Mouse (Mus musculus) midbrain, postnatal 0 days (tissue): ENCODE data around the gene Ybx2. TPM values are rescaled to one million over a fixed set of nuclear protein-coding genes. Genes with fewer than 3 reads are reported as not detected.

ENCODE experiments used
- ATAC-seq: fragments of 200-750 bp; cut with Nextera tagmentation; 2 replicates; pipeline ENCODE4 v1.8.0; 2017; ENCODE audit warnings: moderate number of reproducible peaks, mild to moderate bottlenecking, moderate TSS enrichment, moderate library complexity; ENCODE audit not compliant: low FRiP score
- DNase-seq: peaks from one replicate; pipeline ENCODE4 v3.0.0-alpha.2; 2015; ENCODE audit warnings: low spot score
- H3K27ac ChIP-seq: fragments of 300-500 bp; sonication (generic); 2 replicates; pipeline ENCODE4 v1.5.1; 2014; ENCODE audit warnings: low read depth, mild to moderate bottlenecking, low read length, mixed read lengths
- H3K27me3 ChIP-seq: fragments of 300-500 bp; sonication (generic); 2 replicates; pipeline ENCODE4 v1.6.1; 2014; ENCODE audit warnings: low read length, control low read depth, mixed read lengths; ENCODE audit not compliant: insufficient read depth
- H3K36me3 ChIP-seq: fragments of 300-500 bp; sonication (generic); 2 replicates; pipeline ENCODE4 v1.6.1; 2014; ENCODE audit warnings: low read length, control low read depth, mixed read lengths; ENCODE audit not compliant: insufficient read depth
- H3K4me1 ChIP-seq: fragments of 300-500 bp; sonication (generic); 2 replicates; pipeline ENCODE4 v1.6.1; 2014; ENCODE audit warnings: mild to moderate bottlenecking, control low read depth, antibody characterized with exemption, low read length, mixed read lengths; ENCODE audit not compliant: insufficient read depth
- H3K4me2 ChIP-seq: fragments of 300-500 bp; sonication (generic); 2 replicates; pipeline ENCODE4 v1.6.1; 2014; ENCODE audit warnings: low read depth, mild to moderate bottlenecking, low read length, mixed read lengths; ENCODE audit not compliant: poor library complexity, severe bottlenecking
- H3K4me3 ChIP-seq: fragments of 300-500 bp; sonication (generic); 2 replicates; pipeline ENCODE4 v1.5.1; 2014; ENCODE audit warnings: low read depth, mild to moderate bottlenecking, low read length, moderate library complexity
- H3K9ac ChIP-seq: fragments of 300-500 bp; sonication (generic); replicated peaks from 2 replicates; pipeline ENCODE4 v1.6.1; 2014; ENCODE audit warnings: mild to moderate bottlenecking, low read length, moderate library complexity, mixed read lengths; ENCODE audit not compliant: poor library complexity, severe bottlenecking
- H3K9me3 ChIP-seq: fragments of 300-500 bp; sonication (generic); 2 replicates; pipeline ENCODE4 v1.6.1; 2016; ENCODE audit warnings: low read length, control low read depth
- CTCF ChIP-seq: IDR thresholded peaks from 2 replicates; pipeline ENCODE4 v1.5.1; 2016; ENCODE audit warnings: antibody characterized with exemption, mild to moderate bottlenecking
- WGBS: fragments of 180-500 bp; shearing (Covaris S2); extraction: QIAGEN DNeasy Blood & Tissue Kit; methylation state at CpG from one replicate; pipeline ENCODE4 v1.1.7; 2014; 5-methylcytosine and 5-hydroxymethylcytosine counted together
- polyA plus RNA-seq: library from polyadenylated mRNA; unstranded; fragments of >200 nt; fragmentation: Nextera tagmentation; extraction: Ambion mirVana; gene quantifications from 2 replicates; pipeline ENCODE4 v1.2.1, GENCODE M21; 2015
- total RNA-seq: library from RNA; depleted of rRNA; stranded (reverse); fragments of >200 nt; gene quantifications from 2 replicates; pipeline ENCODE4 v1.2.3, GENCODE M21; 2014

Ybx2 gene
- total and polyA plus RNA-seq, 2 experiments from 2014 or later = 4.2 to 5.0 TPM

DNA sequence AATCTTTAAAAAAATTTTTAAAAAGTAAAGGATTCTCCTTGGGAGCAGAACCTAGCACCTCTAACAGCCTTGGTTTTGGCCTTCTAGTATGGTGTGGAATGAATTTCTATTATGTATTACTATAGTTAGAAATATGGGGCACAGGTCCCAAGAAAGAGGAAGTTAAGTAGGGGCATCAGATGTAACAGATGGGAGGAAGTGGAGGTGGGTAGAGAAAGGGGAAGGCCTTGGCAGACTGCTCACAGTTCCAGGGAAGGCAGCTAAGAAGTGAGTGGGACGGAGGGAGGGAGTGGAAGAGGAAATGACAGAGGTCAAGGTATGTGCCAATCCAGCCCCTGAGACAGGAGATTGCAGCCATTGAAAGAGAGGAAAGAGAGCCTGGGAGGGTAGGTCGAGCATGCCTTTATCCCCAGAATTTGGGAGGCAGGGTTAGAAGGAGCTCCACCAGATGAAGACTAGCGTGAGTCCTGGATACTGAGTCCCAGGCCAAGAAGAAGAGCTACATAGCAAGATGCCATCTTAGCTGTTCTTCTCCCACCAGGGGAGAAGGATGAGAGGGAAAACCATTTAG, 4.5 kb upstream of the Ybx2 start:
- Histone ChIP-seq H3K9ac (no peak overlapping the region), H3K36me3 (no peaks in the 10 kb centered on the region), H3K4me2 (no peak overlapping the region), H3K9me3 (no peaks in the 10 kb centered on the region), H3K27me3 (no peaks in the 10 kb centered on the region), H3K4me1 (no peaks in the 10 kb centered on the region), H3K4me3 (no peak overlapping the region), H3K27ac (no peak overlapping the region)
- ATAC-seq (no peak), DNase-seq (no peak)
- 79% methylated on average over 3 of the region's 3 CpGs for WGBS
- no peak for TF ChIP-seq CTCF

- no peaks in the 10 kb centered on the region for H3K27me3 ChIP-seq
- TF ChIP-seq CTCF = no peak
- no peak overlapping the region for H3K9ac ChIP-seq
- no peaks in the 10 kb centered on the region for H3K36me3 ChIP-seq
- H3K4me2 ChIP-seq = no peak overlapping the region
- no peak overlapping the region for H3K4me3 ChIP-seq
- WGBS = 70% methylated on average over 8 of the region's 8 CpGs
- ATAC-seq (no peak), DNase-seq (no peak)
- H3K27ac ChIP-seq = no peak overlapping the region
- no peaks in the 10 kb centered on the region for H3K4me1 ChIP-seq
- no peaks in the 10 kb centered on the region for H3K9me3 ChIP-seq
Measured at GRCm38 (mm10) chr11:69931769-69932168, 3.8 kb upstream of the Ybx2 start.

DNA sequence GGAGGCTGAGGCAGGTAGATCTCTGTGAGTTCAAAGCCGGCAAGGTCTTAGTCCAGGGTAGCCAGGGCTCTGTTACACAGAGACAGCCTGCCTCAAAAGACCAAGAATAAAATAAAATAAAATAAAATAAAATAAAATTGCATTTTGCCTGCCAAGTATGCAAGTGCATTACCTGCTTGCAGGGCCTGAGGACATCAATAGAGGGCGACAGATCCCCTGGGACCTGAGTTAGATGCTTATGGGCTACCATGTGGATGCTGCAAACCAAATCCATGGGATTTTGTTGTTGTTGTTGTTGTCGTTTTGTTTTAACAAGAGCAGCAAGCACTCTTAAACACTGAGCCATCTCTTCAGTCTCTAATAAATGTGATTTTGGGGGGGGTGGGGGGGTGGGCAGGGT, 3.3 kb upstream of the Ybx2 start:
- H3K27ac ChIP-seq = no peak overlapping the region
- no peaks in the 10 kb centered on the region for H3K36me3 ChIP-seq
- WGBS = 32% methylated on average over 3 of the region's 3 CpGs
- H3K9me3 ChIP-seq = no peaks in the 10 kb centered on the region
- no peak for ATAC-seq
- H3K4me3 ChIP-seq = no peak overlapping the region
- H3K27me3 ChIP-seq = no peaks in the 10 kb centered on the region; the same call in 1 of the 2 replicates
- no peak overlapping the region for H3K9ac ChIP-seq
- peak; percentile 18; the same call in 1 of the 2 replicates for TF ChIP-seq CTCF
- no peak overlapping the region for H3K4me2 ChIP-seq
- no peaks in the 10 kb centered on the region for H3K4me1 ChIP-seq
- DNase-seq = no peak

GRCm38 (mm10) chr11:69933066-69933465, 2.5 kb upstream of the Ybx2 start:
- Histone ChIP-seq H3K9me3 (no peaks in the 10 kb centered on the region), H3K27me3 (no peaks in the 10 kb centered on the region; the same call in 1 of the 2 replicates), H3K4me2 (no peak overlapping the region), H3K4me1 (no peaks in the 10 kb centered on the region), H3K4me3 (no peak overlapping the region), H3K9ac (no peak overlapping the region), H3K36me3 (no peaks in the 10 kb centered on the region), H3K27ac (no peak overlapping the region)
- ATAC-seq = no peak
- DNase-seq = no peak
- no peak for TF ChIP-seq CTCF
- 75% methylated on average over 4 of the region's 4 CpGs for WGBS

DNA sequence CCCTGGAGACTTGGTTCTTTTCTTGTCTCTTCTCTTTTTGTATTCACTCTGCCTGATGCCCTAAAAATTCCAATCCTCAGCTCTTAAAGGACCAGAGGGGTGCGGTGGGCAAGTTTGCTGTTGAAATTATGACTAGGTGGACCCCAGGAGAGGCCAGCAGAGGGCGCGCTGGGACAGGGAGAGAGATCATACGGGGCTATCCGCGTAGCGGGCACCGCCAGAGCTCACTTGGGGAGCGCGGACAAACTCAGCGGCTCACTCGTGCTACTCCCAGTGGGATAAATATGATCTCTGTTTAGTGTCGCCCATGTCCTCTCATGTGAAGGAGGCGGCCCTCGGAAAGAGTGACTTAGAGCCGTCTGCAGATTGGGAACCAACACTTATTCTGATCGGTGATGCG, 1.4 kb upstream of the Ybx2 start:
- ATAC-seq (0 out of 2 replicates have a peak, but pooled peaks have one; percentile 44), DNase-seq (peak; percentile 86)
- Histone ChIP-seq H3K9ac (no peak overlapping the region), H3K4me2 (peak overlapping the region; percentile 28), H3K4me3 (no peak overlapping the region), H3K9me3 (no peaks in the 10 kb centered on the region), H3K36me3 (no peaks in the 10 kb centered on the region), H3K27me3 (peaks cover 3% of the 10 kb centered on the region; the same call in 1 of the 2 replicates), H3K27ac (no peak overlapping the region), H3K4me1 (no peaks in the 10 kb centered on the region)
- under 1% methylated on average over 18 of the region's 18 CpGs for WGBS
- peak; percentile 91 for TF ChIP-seq CTCF

DNA sequence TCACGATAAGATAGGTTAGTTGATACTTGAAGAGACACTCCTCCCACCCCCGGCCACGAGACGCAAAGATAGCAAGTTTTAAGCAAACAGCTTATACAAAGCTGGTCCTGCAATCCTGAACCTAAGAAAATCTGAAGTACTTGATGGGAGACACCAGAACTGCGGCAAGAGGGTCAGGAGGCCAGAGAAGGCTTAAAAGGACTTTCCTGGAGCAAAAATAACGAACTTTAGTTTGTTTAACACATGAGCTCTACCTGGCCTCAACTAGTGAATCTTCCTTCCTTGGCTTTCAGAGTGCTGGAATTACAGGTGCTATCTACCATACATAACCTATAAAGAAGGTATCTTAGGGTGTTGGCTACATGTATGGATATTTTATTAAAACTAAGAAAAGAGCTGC, 915 bp upstream of the Ybx2 start:
- WGBS = 22% methylated on average over 6 of the region's 6 CpGs

More for the DNA sequence above, 915 bp upstream of the Ybx2 start:
- no peaks in the 10 kb centered on the region for H3K36me3 ChIP-seq
- no peak overlapping the region for H3K9ac ChIP-seq
- no peak overlapping the region for H3K27ac ChIP-seq
- no peak overlapping the region for H3K4me3 ChIP-seq
- no peaks in the 10 kb centered on the region for H3K4me1 ChIP-seq
- H3K4me2 ChIP-seq = peak overlapping the region; percentile 28; the same call in 1 of the 2 replicates
- no peak for TF ChIP-seq CTCF
- no peak for ATAC-seq
- DNase-seq = no peak
- peaks cover 3% of the 10 kb centered on the region; the same call in 1 of the 2 replicates for H3K27me3 ChIP-seq
- no peaks in the 10 kb centered on the region for H3K9me3 ChIP-seq
